Mouse (Mus musculus) cerebellum, postnatal 36 days (tissue): Measurements from ENCODE around the gene Hoxd10.
A peak's percentile ranks its signal among the peaks of the same experiment; 100 is the strongest.

Source experiments
- DNase-seq, 2 experiments: peaks; one replicate each; pipeline ENCODE4 v3.0.0; 2021 to 2022; ENCODE audit warnings: mixed read lengths in 2 of 2

The Hoxd10 gene

GRCm38 (mm10) chr2:74710929-74711543, 19.3 kb downstream of the Hoxd10 start:
- DNase-seq = no peak

- DNase-seq = no peak
Measured at GRCm38 (mm10) chr2:74711721-74712621, 20.2 kb downstream of the Hoxd10 start, which contains the start of the genes Hoxd3 and Hoxd4. Gene Hoxd3 (plus strand): TSS chr2:74711927. Gene Hoxd4 (plus strand): TSS chr2:74711929.

GRCm38 (mm10) chr2:74713239-74714150, 21.8 kb downstream of the Hoxd10 start:
- DNase-seq = no peak

- DNase-seq = no peak
Measured at GRCm38 (mm10) chr2:74714156-74714789, 22.5 kb downstream of the Hoxd10 start.

- DNase-seq = no peak
Measured at GRCm38 (mm10) chr2:74714881-74715280, 23.2 kb downstream of the Hoxd10 start.

- peak; percentile 54 to 56 for DNase-seq
Measured at GRCm38 (mm10) chr2:74715504-74716241, 23.9 kb downstream of the Hoxd10 start.

GRCm38 (mm10) chr2:74720384-74720783, 28.7 kb downstream of the Hoxd10 start:
- no peak for DNase-seq

GRCm38 (mm10) chr2:74720955-74721491, 29.3 kb downstream of the Hoxd10 start:
- DNase-seq = no peak

GRCm38 (mm10) chr2:74721882-74722281, 30.2 kb downstream of the Hoxd10 start:
- no peak for DNase-seq

- DNase-seq = no peak
Measured at GRCm38 (mm10) chr2:74722949-74723348, 31.2 kb downstream of the Hoxd10 start.

- DNase-seq = no peak
Measured at GRCm38 (mm10) chr2:74724244-74725015, 32.7 kb downstream of the Hoxd10 start.

GRCm38 (mm10) chr2:74725171-74725570, 33.4 kb downstream of the Hoxd10 start:
- no peak for DNase-seq

GRCm38 (mm10) chr2:74726551-74726950, 34.8 kb downstream of the Hoxd10 start, which contains the start of gene Gm28230:
Gene Gm28230 (plus strand): TSS chr2:74726728.
- DNase-seq = no peak

GRCm38 (mm10) chr2:74726973-74727639, 35.4 kb downstream of the Hoxd10 start:
- DNase-seq = no peak

- DNase-seq = no peak
Measured at GRCm38 (mm10) chr2:74727640-74728302, 36.0 kb downstream of the Hoxd10 start.

GRCm38 (mm10) chr2:74728303-74728680, 36.6 kb downstream of the Hoxd10 start:
- DNase-seq = no peak

- DNase-seq = no peak
Measured at GRCm38 (mm10) chr2:74730331-74730730, 38.6 kb downstream of the Hoxd10 start.

GRCm38 (mm10) chr2:74731055-74731454, 39.3 kb downstream of the Hoxd10 start:
- no peak for DNase-seq

GRCm38 (mm10) chr2:74731799-74732512, 40.2 kb downstream of the Hoxd10 start:
- no peak for DNase-seq
